Mouse (Mus musculus): Measurements from ENCODE around the gene Wdr1. TPM values are rescaled to one million over a fixed set of nuclear protein-coding genes. Genes with fewer than 3 reads are reported as not detected.
"Not testable (repeated sequence)": the region's sequence is repeated elsewhere in the genome, so short reads cannot be mapped to it uniquely, and the experiment has no call there.

Gene Wdr1
- 100 to 1,000 TPM; 194 to 201 TPM for total RNA-seq (2021)
- long read RNA-seq, transcript Wdr1-205 (15 exons, 2,139 nt) = minor isoform, 6 of 479 reads
- long read RNA-seq, transcript Wdr1-201 (15 exons, 3,089 nt) = major isoform, 400 of 479 reads
- long read RNA-seq, partial matches to known transcripts = 39 of 479 reads
- long read RNA-seq, other reads (novel, unspliced or antisense) = 31 of 479 reads

DNA sequence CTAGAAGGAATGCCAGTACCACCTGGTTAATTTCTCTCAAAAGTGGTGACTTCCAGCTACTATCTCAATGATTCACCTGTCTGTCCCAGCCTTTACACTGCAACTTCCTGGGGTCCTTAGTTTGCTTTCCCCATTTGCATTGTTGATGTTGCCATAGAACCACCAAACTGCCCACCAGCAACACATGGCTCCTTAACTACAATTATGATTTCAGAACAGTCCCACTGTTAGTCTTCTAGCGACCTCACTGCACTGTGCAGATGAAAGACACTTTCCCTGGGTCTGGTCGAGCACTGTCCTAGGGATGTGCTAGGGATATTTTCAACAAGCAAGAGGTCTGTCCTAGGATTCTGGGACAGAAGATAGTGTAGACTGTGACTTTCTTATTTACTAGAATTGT, at the start of gene Wdr1:
Gene Wdr1 (minus strand): TSS at position 101 of the 400 bp plus-strand sequence.
- DNase-seq (ENCODE audit: low spot score in 2 of 2) = no peak

GRCm38 (mm10) chr5:38611118-38611517, 48.1 kb upstream of the Wdr1 start:
- no peak for DNase-seq (ENCODE audit: low spot score in 2 of 2)

DNA sequence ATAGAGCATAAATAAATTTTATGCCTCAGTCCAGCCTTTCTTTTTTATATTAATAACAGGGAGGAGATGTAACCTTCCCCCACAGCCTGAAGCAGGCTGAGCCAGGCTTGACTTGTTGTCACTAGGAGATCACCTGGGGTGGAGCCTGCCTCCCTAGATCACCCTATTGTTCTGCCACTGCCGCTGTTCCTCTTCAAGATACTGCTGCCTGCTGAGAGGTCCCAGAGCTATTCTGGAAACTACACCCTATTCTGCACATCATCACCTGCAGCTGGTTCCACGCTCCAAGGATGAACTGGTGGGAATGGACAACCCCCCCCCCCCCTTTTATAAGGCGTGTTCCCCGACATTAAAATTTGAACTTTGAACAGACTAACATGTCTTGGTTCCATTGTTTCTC, 45.2 kb upstream of the Wdr1 start:
- DNase-seq (ENCODE audit: low spot score in 2 of 2) = not testable (repeated sequence)

DNA sequence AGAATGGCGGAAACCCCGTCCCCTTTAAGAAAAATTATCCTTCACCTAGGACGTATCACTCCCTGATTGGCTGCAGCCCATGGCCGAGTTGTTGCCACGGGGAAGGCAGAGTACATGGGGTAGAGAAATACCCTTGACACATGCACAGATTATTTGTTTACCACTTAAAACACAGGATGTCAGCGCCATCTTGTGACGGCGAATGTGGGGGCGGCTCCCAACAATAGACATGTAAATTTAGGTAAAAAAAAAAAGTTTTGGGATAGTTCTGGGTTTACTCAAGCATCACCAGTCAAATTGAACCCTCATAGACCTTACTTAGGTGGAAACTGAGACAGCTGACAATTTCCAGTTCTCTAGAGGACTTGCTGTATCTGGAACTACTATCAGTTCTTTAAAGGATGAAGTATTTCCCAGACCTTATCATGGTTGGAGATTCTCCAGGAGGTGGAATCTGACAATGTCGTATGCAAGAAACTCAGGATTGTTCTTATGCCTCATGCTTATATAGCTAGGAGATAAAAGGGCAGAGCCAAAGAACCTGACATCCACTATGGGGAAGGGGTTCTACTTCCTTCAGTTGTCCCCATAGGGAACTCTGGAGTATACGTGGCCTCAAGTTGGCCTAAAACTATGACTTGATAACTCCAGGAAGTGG, 35.8 kb upstream of the Wdr1 start:
- DNase-seq (ENCODE audit: low spot score in 2 of 2) = no peak

DNA sequence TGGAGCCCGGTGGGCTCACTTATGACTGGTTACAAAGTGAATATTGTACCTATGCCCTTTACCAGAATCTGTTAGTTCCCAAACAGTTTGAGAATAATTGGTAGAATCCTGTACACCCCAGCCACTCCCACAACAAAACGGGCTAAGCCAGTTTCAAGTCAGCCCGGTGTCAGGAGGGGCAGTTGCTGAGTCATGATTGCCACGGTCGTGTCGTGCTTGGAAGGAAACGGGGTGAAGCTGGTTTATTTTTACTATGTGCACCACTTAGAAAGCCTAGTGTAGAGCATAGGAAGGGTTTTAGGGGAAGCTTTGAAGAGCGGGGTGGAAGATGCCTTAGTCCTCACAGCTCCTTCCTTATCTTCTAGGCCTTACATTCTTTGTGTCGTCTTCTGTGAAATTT, 25.9 kb upstream of the Wdr1 start:
- DNase-seq (ENCODE audit: low spot score in 2 of 2) = no peak

GRCm38 (mm10) chr5:38585450-38585849, 22.4 kb upstream of the Wdr1 start:
- no peak for DNase-seq (ENCODE audit: low spot score in 2 of 2)

- peak in 1 of 2 experiments; percentile 31 for DNase-seq (ENCODE audit: low spot score in 2 of 2)
Observed at GRCm38 (mm10) chr5:38583026-38583425, 20.0 kb upstream of the Wdr1 start.

DNA sequence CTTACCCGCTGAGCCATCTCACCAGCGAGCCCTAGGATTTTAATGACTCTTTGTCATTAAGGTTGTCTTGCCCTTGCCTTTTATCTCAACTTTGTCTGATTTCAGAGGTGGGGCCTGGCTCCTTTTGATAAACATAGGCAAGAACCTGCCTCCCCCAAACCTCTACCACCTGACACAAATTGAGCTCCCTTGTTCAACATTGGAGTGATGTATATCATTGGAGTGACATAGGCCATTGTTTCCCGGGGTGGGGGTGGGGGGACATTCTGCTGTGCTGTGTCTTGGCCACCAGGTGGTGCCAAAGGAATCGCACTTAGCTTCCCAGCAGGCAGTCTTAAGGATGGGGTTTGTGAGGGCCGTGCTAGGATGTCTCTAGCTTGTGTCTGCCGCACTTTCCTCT, 17.7 kb upstream of the Wdr1 start:
- DNase-seq (ENCODE audit: low spot score in 2 of 2) = no peak

DNA sequence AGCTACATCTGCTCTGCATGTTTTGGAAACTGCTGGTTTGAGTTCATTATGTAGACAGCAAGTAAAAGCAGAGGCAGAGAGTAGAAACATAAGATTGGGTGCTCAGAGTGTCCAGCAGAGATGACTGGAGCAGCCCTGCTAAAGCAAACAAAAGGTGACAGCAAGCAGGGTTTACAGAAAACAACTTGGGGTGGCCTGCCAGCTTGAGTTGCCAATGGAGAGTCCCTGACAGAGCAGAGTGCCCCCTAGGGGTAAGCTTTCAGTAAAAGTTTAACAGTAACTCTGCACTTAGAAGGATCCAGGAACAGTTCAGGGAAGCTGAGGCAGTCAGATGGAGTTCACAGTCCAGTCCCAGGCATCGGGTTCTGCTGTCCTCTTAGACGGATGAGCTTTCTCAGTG, 7.9 kb upstream of the Wdr1 start:
- no peak for DNase-seq (ENCODE audit: low spot score in 2 of 2)

GRCm38 (mm10) chr5:38568652-38569051, 5.6 kb upstream of the Wdr1 start:
- no peak for DNase-seq (ENCODE audit: low spot score in 2 of 2)

DNA sequence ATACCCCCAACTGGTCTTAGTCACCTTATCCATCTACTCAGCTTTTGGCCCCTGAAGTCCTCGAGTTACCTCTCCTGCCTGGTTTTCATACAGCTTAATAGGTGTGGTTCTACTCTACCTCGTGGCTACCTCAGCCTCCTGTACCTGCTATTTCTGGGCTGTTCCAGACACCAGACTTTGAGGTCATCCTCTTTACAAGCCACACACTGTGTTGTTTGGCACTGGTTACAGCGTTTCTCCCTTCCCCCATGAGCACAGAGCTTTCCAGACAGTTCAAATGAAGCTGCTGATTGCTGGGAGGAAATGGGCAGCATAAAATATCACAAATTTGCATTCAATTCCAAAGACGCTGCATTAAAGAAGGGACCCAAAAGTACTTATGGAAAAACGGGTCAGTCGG, 1.8 kb upstream of the Wdr1 start:
- no peak for DNase-seq (ENCODE audit: low spot score in 2 of 2)

DNA sequence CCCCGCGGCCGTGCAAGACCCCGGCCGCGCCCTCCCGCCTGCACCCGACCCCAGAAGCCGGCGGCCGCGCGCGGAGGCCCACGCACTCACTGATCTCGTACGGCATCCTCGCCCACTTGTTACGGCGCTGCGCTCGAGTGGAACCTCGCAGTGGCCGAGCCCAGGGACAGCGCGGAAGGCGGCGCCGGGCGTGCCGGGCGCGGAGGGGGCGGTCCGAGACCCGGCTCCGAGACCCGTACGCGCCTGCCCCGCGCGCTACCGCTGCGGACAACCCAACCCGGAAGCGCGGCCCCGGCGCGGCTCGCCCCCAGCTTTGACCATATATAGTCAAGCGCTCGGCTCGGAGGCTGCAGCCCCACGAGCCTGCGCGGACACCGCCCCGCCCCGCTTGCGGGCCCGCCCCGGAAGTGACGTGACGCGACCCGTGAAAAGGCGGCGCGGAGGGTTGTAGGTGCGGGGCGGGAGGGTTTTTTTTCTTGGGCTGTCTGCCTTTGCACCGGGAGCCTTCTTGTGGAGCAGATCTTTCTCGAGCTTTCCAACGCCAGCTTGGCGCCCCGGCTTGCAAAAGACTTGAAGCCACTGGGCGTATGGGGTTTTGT, 1.5 kb downstream of the Wdr1 start:
- peak; percentile 97 to 99 for DNase-seq (ENCODE audit: low spot score in 2 of 2)

GRCm38 (mm10) chr5:38560586-38561425, 2.2 kb downstream of the Wdr1 start:
- DNase-seq (ENCODE audit: low spot score in 2 of 2) = no peak

- no peak for DNase-seq (ENCODE audit: low spot score in 2 of 2)
Observed at GRCm38 (mm10) chr5:38558831-38559230, 4.2 kb downstream of the Wdr1 start.

DNA sequence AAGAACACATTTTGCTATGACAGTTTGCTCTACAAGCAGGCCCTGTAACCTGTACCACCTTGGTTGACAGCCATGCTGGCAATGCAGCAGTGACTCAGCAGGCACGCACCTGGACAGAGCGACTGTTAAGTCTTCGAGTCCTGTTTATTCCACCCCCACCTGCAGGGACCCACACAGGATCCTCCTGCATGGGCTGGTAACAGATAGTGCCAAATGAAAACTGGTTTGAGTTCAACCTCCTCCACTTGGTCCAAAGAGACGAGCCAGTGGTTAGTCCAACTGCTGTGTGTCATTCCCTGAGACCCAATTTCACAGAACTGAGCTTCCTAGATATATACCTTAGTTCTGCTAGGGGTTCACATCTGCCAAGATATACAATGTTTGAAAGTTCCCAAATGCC, 5.2 kb downstream of the Wdr1 start:
- peak in 1 of 2 experiments; percentile 34 for DNase-seq (ENCODE audit: low spot score in 2 of 2)

DNA sequence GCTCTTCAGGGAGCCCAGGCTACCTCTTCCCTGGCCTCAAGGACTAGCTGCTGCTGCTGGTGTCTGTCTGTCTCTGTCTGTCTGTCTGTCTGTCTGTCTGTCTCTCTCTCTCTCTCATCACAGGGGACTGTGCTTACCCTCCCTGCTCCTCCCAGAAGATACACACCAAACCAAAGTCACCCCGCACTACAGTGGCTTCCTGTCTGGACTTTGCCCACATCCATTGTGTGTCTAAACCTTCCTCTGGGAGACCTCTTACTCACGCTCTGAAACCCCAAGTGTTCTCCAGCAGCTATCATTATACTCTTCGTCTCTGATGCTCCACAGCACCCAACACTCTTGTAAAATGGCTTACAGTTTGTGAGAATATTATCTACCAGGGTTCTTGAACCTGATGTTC, 6.6 kb downstream of the Wdr1 start:
- DNase-seq (ENCODE audit: low spot score in 2 of 2) = no peak

- no peak for DNase-seq (ENCODE audit: low spot score in 2 of 2)
Observed at GRCm38 (mm10) chr5:38553953-38554352, 9.1 kb downstream of the Wdr1 start.

GRCm38 (mm10) chr5:38553491-38553890, 9.5 kb downstream of the Wdr1 start:
- no peak for DNase-seq (ENCODE audit: low spot score in 2 of 2)

DNA sequence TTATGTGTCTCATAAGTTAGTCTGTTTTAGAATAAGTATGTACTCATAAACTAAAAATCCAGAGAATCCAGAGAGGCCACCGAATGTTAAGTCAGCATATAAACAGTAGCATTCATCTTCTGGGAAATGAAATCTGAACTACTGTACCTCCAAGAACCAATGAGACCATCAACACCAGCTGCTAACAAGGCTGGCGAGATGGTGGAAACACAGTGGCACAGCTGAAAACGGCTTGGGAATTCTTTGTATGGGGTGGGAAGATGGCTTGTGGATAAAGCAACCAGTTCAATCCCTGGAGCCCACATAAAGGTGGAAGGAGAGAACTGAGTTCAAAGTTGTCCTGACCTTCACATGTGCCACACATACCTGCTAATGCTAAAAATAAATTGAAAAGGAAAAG, 10.4 kb downstream of the Wdr1 start:
- no peak for DNase-seq (ENCODE audit: low spot score in 2 of 2)

DNA sequence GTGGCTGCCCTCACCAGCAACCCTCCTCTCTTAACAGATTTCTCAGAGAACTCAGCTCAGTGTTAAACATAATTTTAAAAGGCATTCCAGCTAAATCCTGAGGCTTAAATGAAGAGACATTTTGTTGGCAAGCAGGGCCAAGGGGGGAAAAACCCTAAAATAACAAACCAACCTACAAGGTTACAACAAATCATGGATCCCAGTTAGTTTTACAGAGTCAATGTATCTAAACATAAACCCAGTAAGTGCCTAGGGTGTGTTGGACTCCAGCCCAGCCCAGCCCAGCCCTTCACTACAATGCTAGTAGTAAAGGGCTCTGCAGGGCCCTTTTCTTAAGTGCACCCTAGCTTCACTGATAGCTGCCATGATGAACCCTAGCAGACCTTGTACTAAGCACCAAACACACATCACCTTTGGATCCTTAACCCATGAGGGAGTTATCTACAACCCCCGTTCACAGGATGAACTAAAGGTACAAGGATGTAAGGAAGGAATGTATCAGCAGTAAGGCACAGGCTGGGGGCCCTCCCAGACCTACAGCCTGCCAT, 12.7 kb downstream of the Wdr1 start:
- no peak for DNase-seq (ENCODE audit: low spot score in 2 of 2)

DNA sequence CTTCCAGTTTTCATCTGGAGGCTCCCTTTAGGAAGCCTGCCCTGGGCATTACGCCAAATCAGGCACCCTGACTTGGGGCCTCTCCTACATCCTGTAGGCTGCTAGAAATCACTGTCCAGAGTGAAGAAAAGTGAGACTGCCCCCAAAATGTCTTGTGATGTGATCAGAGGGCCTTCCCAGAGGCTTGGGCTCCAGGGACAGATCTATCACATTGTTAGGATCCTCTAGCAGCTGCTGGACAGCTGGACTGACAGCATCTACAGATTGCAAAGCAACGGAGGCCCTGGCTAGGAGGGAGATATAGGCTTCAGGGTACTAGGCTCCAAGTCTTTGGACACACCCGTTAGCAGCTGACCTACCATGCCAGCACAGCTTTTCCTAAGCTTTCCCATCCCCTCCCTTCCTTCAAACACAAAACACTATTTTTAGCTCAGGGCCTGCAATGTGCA, 13.5 kb downstream of the Wdr1 start:
- no peak for DNase-seq (ENCODE audit: low spot score in 2 of 2)

DNA sequence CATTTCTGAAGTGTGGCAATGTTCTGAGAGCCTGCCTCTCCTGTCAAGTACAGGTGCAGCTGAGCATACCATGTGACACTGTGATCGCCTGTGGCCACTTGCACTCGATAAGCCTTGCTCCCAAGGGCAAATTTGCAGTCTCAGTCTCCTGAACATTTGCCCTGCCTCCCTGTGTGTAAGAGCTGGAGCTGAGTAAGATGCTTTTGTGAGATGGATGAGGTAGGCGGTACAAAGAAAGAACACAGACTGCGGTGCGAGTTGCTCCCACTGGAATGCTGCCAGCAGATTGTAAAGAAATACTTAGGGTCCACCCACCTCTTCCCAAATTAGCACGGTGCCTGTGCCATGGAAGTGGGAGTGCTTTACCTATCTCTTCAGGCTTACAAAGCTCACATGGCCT, 15.6 kb downstream of the Wdr1 start:
- peak; percentile 63 to 83 for DNase-seq (ENCODE audit: low spot score in 2 of 2)
